Mouse (Mus musculus): ENCODE measurements around the gene Golga4. TPM values are rescaled to one million over a fixed set of nuclear protein-coding genes. Genes with fewer than 3 reads are reported as not detected.

The Golga4 gene
- polyA plus RNA-seq, 1 experiment from 2014 or later = 47.1 TPM

- DNase-seq (ENCODE audit: low spot score) = no peak
- H3K4me1 ChIP-seq (replicated peaks; ENCODE audit: control insufficient read depth, insufficient read depth, low read length) = no peaks in the 10 kb centered on the region
- H3K36me3 ChIP-seq (replicated peaks; ENCODE audit: control insufficient read depth, insufficient read depth) = peaks cover 88% of the 10 kb centered on the region
- H3K9me3 ChIP-seq (ENCODE audit: control insufficient read depth, low read length) = no peaks in the 10 kb centered on the region
- H3K4me3 ChIP-seq (replicated peaks; ENCODE audit: low read length) = no peak overlapping the region
- no peaks in the 10 kb centered on the region for H3K27me3 ChIP-seq (ENCODE audit: control insufficient read depth, insufficient read depth, low read length)
- H3K27ac ChIP-seq = no peak overlapping the region
- H3K9ac ChIP-seq = no peak overlapping the region
- ATAC-seq (ENCODE audit: low FRiP score) = no peak
- 92% methylated on average over 6 of the region's 6 CpGs for WGBS
- no peak overlapping the region for H3K4me2 ChIP-seq (replicated peaks)
These were observed 24.6 kb downstream of the Golga4 start for GRCm38 (mm10) chr9:118530679-118531078.

- WGBS = 95% methylated on average over 7 of the region's 7 CpGs
- no peaks in the 10 kb centered on the region for H3K4me1 ChIP-seq (replicated peaks; ENCODE audit: control insufficient read depth, insufficient read depth, low read length)
- no peaks in the 10 kb centered on the region for H3K9me3 ChIP-seq (ENCODE audit: control insufficient read depth, low read length)
- H3K36me3 ChIP-seq (replicated peaks; ENCODE audit: control insufficient read depth, insufficient read depth) = peaks cover 88% of the 10 kb centered on the region
- no peak overlapping the region for H3K27ac ChIP-seq
- no peak overlapping the region for H3K4me3 ChIP-seq (replicated peaks; ENCODE audit: low read length)
- no peak overlapping the region for H3K9ac ChIP-seq
- H3K27me3 ChIP-seq (ENCODE audit: control insufficient read depth, insufficient read depth, low read length) = no peaks in the 10 kb centered on the region
- DNase-seq (ENCODE audit: low spot score) (no peak), ATAC-seq (ENCODE audit: low FRiP score) (no peak)
- no peak overlapping the region for H3K4me2 ChIP-seq (replicated peaks)
These were observed 26.6 kb downstream of the Golga4 start for GRCm38 (mm10) chr9:118532516-118533205.

GRCm38 (mm10) chr9:118536946-118537345, 30.9 kb downstream of the Golga4 start:
- H3K4me3 ChIP-seq (replicated peaks; ENCODE audit: low read length) = no peak overlapping the region
- no peak overlapping the region for H3K9ac ChIP-seq
- H3K4me2 ChIP-seq (replicated peaks) = no peak overlapping the region
- H3K27me3 ChIP-seq (ENCODE audit: control insufficient read depth, insufficient read depth, low read length) = no peaks in the 10 kb centered on the region
- 96% methylated on average over 6 of the region's 6 CpGs for WGBS
- no peak for ATAC-seq (ENCODE audit: low FRiP score)
- no peak for DNase-seq (ENCODE audit: low spot score)
- no peak overlapping the region for H3K27ac ChIP-seq
- H3K9me3 ChIP-seq (ENCODE audit: control insufficient read depth, low read length) = no peaks in the 10 kb centered on the region
- H3K4me1 ChIP-seq (replicated peaks; ENCODE audit: control insufficient read depth, insufficient read depth, low read length) = no peaks in the 10 kb centered on the region
- peaks cover 92% of the 10 kb centered on the region for H3K36me3 ChIP-seq (replicated peaks; ENCODE audit: control insufficient read depth, insufficient read depth)

GRCm38 (mm10) chr9:118537463-118538339, 31.6 kb downstream of the Golga4 start:
- peaks cover 92% of the 10 kb centered on the region for H3K36me3 ChIP-seq (replicated peaks; ENCODE audit: control insufficient read depth, insufficient read depth)
- no peak for ATAC-seq (ENCODE audit: low FRiP score)
- 73% methylated on average over 9 of the region's 9 CpGs for WGBS
- no peak for DNase-seq (ENCODE audit: low spot score)
- H3K4me2 ChIP-seq (replicated peaks) = no peak overlapping the region
- no peaks in the 10 kb centered on the region for H3K27me3 ChIP-seq (ENCODE audit: control insufficient read depth, insufficient read depth, low read length)
- no peaks in the 10 kb centered on the region for H3K9me3 ChIP-seq (ENCODE audit: control insufficient read depth, low read length)
- H3K27ac ChIP-seq = no peak overlapping the region
- H3K4me1 ChIP-seq (replicated peaks; ENCODE audit: control insufficient read depth, insufficient read depth, low read length) = no peaks in the 10 kb centered on the region
- H3K4me3 ChIP-seq (replicated peaks; ENCODE audit: low read length) = no peak overlapping the region
- H3K9ac ChIP-seq = no peak overlapping the region

- peaks cover 70% of the 10 kb centered on the region for H3K36me3 ChIP-seq (replicated peaks; ENCODE audit: control insufficient read depth, insufficient read depth)
- no peak overlapping the region for H3K9ac ChIP-seq
- no peak for DNase-seq (ENCODE audit: low spot score)
- H3K4me1 ChIP-seq (replicated peaks; ENCODE audit: control insufficient read depth, insufficient read depth, low read length) = no peaks in the 10 kb centered on the region
- no peak overlapping the region for H3K27ac ChIP-seq
- no peaks in the 10 kb centered on the region for H3K9me3 ChIP-seq (ENCODE audit: control insufficient read depth, low read length)
- no peak overlapping the region for H3K4me2 ChIP-seq (replicated peaks)
- H3K27me3 ChIP-seq (ENCODE audit: control insufficient read depth, insufficient read depth, low read length) = no peaks in the 10 kb centered on the region
- WGBS = 94% methylated on average over 8 of the region's 8 CpGs
- ATAC-seq (ENCODE audit: low FRiP score) = no peak
- no peak overlapping the region for H3K4me3 ChIP-seq (replicated peaks; ENCODE audit: low read length)
These were observed 35.8 kb downstream of the Golga4 start for GRCm38 (mm10) chr9:118541851-118542250.

- DNase-seq (ENCODE audit: low spot score) = no peak
- ATAC-seq (ENCODE audit: low FRiP score) = no peak
- Histone ChIP-seq H3K36me3 (replicated peaks; ENCODE audit: control insufficient read depth, insufficient read depth) (peaks cover 57% of the 10 kb centered on the region), H3K9ac (no peak overlapping the region), H3K4me3 (replicated peaks; ENCODE audit: low read length) (no peak overlapping the region), H3K27ac (no peak overlapping the region), H3K27me3 (ENCODE audit: control insufficient read depth, insufficient read depth, low read length) (no peaks in the 10 kb centered on the region), H3K9me3 (ENCODE audit: control insufficient read depth, low read length) (no peaks in the 10 kb centered on the region), H3K4me2 (replicated peaks) (no peak overlapping the region), H3K4me1 (replicated peaks; ENCODE audit: control insufficient read depth, insufficient read depth, low read length) (no peaks in the 10 kb centered on the region)
- WGBS = 87% methylated on average over 6 of the region's 6 CpGs
These were observed 39.1 kb downstream of the Golga4 start for GRCm38 (mm10) chr9:118545146-118545545.

- ATAC-seq (ENCODE audit: low FRiP score) (no peak), DNase-seq (ENCODE audit: low spot score) (no peak)
- H3K36me3 ChIP-seq (replicated peaks; ENCODE audit: control insufficient read depth, insufficient read depth) = peaks cover 55% of the 10 kb centered on the region
- 98% methylated on average over 12 of the region's 12 CpGs for WGBS
- H3K4me2 ChIP-seq (replicated peaks) = no peak overlapping the region
- H3K9ac ChIP-seq = no peak overlapping the region
- H3K27me3 ChIP-seq (ENCODE audit: control insufficient read depth, insufficient read depth, low read length) = no peaks in the 10 kb centered on the region
- H3K9me3 ChIP-seq (ENCODE audit: control insufficient read depth, low read length) = no peaks in the 10 kb centered on the region
- H3K4me3 ChIP-seq (replicated peaks; ENCODE audit: low read length) = no peak overlapping the region
- H3K27ac ChIP-seq = no peak overlapping the region
- no peaks in the 10 kb centered on the region for H3K4me1 ChIP-seq (replicated peaks; ENCODE audit: control insufficient read depth, insufficient read depth, low read length)
These were observed 42.6 kb downstream of the Golga4 start for GRCm38 (mm10) chr9:118548651-118549050.

- H3K9me3 ChIP-seq (ENCODE audit: control insufficient read depth, low read length) = no peaks in the 10 kb centered on the region
- no peak overlapping the region for H3K9ac ChIP-seq
- H3K36me3 ChIP-seq (replicated peaks; ENCODE audit: control insufficient read depth, insufficient read depth) = peaks cover 88% of the 10 kb centered on the region
- ATAC-seq (ENCODE audit: low FRiP score) (no peak), DNase-seq (ENCODE audit: low spot score) (no peak)
- 75% methylated on average over 24 of the region's 24 CpGs for WGBS
- 0 out of 2 replicates have a peak overlapping the region, but pooled peaks have one; percentile 26 for H3K27ac ChIP-seq
- no peak overlapping the region for H3K4me3 ChIP-seq (replicated peaks; ENCODE audit: low read length)
- no peaks in the 10 kb centered on the region for H3K27me3 ChIP-seq (ENCODE audit: control insufficient read depth, insufficient read depth, low read length)
- H3K4me1 ChIP-seq (replicated peaks; ENCODE audit: control insufficient read depth, insufficient read depth, low read length) = no peaks in the 10 kb centered on the region
- no peak overlapping the region for H3K4me2 ChIP-seq (replicated peaks)
These were observed 51.1 kb downstream of the Golga4 start for GRCm38 (mm10) chr9:118556951-118557780.

- peaks cover 98% of the 10 kb centered on the region for H3K36me3 ChIP-seq (replicated peaks; ENCODE audit: control insufficient read depth, insufficient read depth)
- WGBS = 98% methylated on average over 11 of the region's 11 CpGs
- H3K27ac ChIP-seq = no peak overlapping the region
These were observed 57.3 kb downstream of the Golga4 start for GRCm38 (mm10) chr9:118563356-118563755.

More at GRCm38 (mm10) chr9:118563356-118563755, 57.3 kb downstream of the Golga4 start:
- no peaks in the 10 kb centered on the region for H3K27me3 ChIP-seq (ENCODE audit: control insufficient read depth, insufficient read depth, low read length)
- no peak overlapping the region for H3K4me3 ChIP-seq (replicated peaks; ENCODE audit: low read length)
- no peaks in the 10 kb centered on the region for H3K4me1 ChIP-seq (replicated peaks; ENCODE audit: control insufficient read depth, insufficient read depth, low read length)
- no peak for ATAC-seq (ENCODE audit: low FRiP score)
- H3K4me2 ChIP-seq (replicated peaks) = no peak overlapping the region
- no peaks in the 10 kb centered on the region for H3K9me3 ChIP-seq (ENCODE audit: control insufficient read depth, low read length)
- no peak overlapping the region for H3K9ac ChIP-seq
- DNase-seq (ENCODE audit: low spot score) = no peak

All from hindbrain, embryonic 14.5 days (tissue).